Mouse (Mus musculus): ENCODE measurements around the gene Ppp1r1b. TPM values are rescaled to one million over a fixed set of nuclear protein-coding genes. Genes with fewer than 3 reads are reported as not detected.

The Ppp1r1b gene
- not detected for total RNA-seq (2023)

GRCm38 (mm10) chr11:98348083-98348961, at the start of gene Ppp1r1b:
TSS of gene Ppp1r1b (plus strand) at chr11:98348404.

GRCm38 (mm10) chr11:98329081-98329959, 18.9 kb upstream of the Ppp1r1b start, which contains the start of gene Neurod2:
TSS of gene Neurod2 (minus strand) at chr11:98329648.

DNA sequence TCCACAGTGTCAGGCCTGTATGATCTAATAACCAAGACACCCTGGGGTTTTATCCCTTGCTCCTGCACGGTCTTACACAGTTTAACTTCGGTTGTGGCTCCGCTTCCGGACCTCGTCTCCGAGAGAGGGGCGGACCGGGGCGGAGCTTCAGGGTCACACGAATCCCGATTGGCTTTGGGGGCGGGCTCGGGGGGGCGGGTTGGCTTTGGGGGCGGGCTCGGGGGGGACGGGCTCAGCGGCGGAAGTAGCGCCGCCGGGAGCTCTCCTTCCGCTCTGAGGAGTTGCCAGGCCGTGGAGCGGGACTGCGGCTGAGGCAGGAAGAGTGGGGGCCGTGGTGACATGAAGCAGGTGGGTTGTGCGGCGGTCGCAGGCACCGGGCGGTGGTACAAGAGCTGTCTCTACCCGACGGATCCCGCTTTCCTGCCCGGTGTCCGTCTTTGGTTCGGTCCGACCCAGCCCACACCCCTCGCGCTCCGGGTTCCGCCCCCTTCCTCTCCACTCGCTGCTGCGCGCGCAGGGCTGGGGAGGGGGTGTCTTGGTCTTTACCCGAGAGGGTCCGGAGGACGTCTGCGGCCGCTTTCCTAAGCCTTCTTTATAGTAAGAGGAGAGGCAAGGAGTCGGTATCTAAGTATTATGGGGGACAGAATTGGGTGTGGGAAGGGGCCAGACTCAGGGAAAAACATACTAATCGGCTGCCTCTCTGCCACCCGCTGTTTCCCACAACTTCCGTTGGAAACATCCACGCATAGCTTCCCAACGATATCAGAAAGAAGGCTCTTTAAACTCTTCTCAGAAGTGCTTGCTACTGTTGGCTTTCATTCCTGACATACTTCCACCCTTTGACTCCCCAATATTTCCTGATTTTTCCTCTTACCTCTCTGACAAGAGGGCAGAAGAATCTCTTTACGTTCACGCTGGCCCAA, 10.2 kb downstream of the Ppp1r1b start, which contains the start of gene Stard3:
Gene Stard3, plus strand, starts transcription at position 208 of the 923 bp plus-strand sequence.

DNA sequence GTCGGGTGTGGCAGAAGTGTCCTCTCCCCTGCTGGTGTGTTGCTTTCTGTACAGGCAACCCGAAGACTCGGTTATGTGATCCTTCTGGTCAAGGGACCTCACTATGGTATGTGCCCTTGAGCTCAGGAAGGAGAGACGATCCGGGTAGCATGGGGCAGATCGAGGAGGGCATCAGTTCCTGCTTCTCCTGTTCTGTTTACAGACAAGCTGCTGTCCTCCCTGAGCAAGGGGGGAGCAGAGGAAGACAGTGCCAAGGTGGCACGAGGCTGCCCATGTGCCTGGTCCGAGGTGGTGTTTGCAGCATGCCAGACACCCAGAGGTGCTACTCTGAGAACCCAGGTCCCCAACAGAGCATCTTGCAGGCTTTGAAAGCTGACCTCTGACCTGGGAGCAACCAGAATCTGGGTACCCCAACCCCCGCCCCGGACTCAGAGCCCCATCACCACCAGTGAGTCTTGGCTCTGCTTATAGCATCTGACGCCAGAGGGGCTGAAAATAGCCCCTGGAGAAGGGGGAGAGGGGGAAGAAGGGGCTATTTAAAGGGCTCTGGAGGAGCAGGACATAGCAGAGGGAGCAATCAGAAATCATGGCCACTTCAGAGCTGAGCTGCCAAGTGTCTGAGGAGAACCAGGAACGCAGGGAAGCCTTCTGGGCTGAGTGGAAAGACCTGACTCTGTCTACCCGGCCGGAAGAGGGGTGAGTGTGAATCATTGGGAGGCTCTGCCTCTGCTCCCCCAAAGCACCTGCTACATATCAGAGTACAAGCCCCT, 35.2 kb downstream of the Ppp1r1b start, which contains the start of gene Tcap:
Gene Tcap, plus strand, starts transcription at position 551 of the 770 bp plus-strand sequence.

DNA sequence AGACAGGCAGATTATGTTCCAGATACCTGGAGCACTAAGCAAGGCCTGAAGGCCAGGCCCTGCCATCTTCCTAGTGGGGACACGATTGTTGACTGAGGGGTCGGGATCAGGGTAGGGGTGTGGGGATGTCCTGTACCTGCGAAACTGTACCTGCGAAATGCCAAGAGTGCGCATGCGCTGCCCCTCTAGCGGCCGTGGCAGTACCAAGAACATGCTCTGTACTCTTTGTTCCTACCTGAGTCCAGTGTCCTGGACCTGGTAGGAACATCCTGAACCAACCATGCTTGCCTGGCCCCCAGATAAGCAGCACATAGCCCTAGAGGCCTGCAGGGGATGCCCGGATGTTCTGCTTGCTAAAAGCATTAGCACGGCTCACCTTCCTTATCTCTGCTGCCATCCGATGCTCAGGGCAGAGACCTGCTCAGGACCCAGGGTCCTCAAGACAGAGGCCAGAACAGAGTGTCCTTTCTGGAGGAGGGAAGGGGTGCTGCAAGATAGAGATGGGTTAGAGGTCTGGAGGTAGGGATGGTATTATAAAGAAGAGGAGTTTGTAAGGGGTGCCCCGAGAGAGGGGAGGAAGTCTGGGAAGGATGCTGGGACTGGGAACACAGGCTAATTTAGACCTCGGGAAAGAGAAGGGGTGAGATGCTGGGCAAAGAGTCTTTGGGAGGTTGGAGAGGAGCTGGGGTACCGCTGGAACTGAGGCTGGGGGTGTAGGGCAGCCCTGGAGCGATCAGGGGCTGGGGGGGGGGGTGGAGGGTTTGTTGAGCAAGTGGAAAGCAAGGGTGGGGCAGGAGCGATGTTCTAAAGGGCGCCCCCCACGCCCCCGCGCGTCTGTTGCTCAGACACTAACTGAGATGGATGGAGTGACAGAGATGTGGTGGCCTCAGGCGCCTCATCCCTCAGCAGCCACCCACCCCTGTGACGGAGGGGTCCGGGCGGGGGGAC, 37.7 kb downstream of the Ppp1r1b start, which contains the start of gene Pnmt:
Gene Pnmt, plus strand, starts transcription at position 813 of the 948 bp plus-strand sequence.

GRCm38 (mm10) chr11:98400161-98400726, 52.0 kb downstream of the Ppp1r1b start, which contains the start of gene Pgap3:
TSS of gene Pgap3 (minus strand) at chr11:98400490.

Other genes with a start within 250 kb of the Ppp1r1b start
- gene Fbxl20, start 198.0 kb upstream of the Ppp1r1b start, total RNA-seq (2023) = 10 to 100 TPM; 45.8 to 48.2 TPM
- gene Med1, start 155.1 kb upstream of the Ppp1r1b start, total RNA-seq (2023) = 10 to 100 TPM; 48.0 to 52.5 TPM
- 10 to 100 TPM; 71.2 to 74.7 TPM for gene Cdk12, start 145.3 kb upstream of the Ppp1r1b start, total RNA-seq (2023)
- gene Neurod2, start 18.8 kb upstream of the Ppp1r1b start, total RNA-seq (2023) = not detected
- gene Stard3, start 10.0 kb downstream of the Ppp1r1b start, total RNA-seq (2023) = 10 to 100 TPM; 69.1 to 91.2 TPM
- gene Tcap, start 35.4 kb downstream of the Ppp1r1b start, total RNA-seq (2023) = not detected
- gene Pnmt, start 38.0 kb downstream of the Ppp1r1b start, total RNA-seq (2023) = not detected
- 1 to 10 TPM; 4.0 to 4.1 TPM for gene Pgap3, start 52.1 kb downstream of the Ppp1r1b start, total RNA-seq (2023)
- gene Erbb2, start 64.1 kb downstream of the Ppp1r1b start, total RNA-seq (2023) = 1 to 10 TPM; 3.2 to 4.6 TPM
- 10 to 100 TPM; 55.1 to 60.0 TPM for gene Mien1, start 90.6 kb downstream of the Ppp1r1b start, total RNA-seq (2023)
- gene Grb7, start 98.0 kb downstream of the Ppp1r1b start, total RNA-seq (2023) = not detected
- 10 to 100 TPM; 19.1 to 27.8 TPM for gene Ikzf3, start 197.6 kb downstream of the Ppp1r1b start, total RNA-seq (2023)
- 1 to 10 TPM in 1 of 2 experiments, not detected in 1; 3.4 TPM for gene Zpbp2, start 202.7 kb downstream of the Ppp1r1b start, total RNA-seq (2023)
- gene Ormdl3, start 239.0 kb downstream of the Ppp1r1b start, total RNA-seq (2023) = 10 to 100 TPM; 10.9 to 11.8 TPM
- not detected for gene Lrrc3c, start 249.9 kb downstream of the Ppp1r1b start, total RNA-seq (2023)